Mouse (Mus musculus): ENCODE measurements at regions not wholly inside any gene's neighbourhood (a gene's known extent, or its start where the extent isn't known, plus 50 kb on each side); places are given as distances from the start of the nearest gene placed in this dataset.
A peak's percentile ranks its signal among the peaks of the same experiment; 100 is the strongest.

DNA sequence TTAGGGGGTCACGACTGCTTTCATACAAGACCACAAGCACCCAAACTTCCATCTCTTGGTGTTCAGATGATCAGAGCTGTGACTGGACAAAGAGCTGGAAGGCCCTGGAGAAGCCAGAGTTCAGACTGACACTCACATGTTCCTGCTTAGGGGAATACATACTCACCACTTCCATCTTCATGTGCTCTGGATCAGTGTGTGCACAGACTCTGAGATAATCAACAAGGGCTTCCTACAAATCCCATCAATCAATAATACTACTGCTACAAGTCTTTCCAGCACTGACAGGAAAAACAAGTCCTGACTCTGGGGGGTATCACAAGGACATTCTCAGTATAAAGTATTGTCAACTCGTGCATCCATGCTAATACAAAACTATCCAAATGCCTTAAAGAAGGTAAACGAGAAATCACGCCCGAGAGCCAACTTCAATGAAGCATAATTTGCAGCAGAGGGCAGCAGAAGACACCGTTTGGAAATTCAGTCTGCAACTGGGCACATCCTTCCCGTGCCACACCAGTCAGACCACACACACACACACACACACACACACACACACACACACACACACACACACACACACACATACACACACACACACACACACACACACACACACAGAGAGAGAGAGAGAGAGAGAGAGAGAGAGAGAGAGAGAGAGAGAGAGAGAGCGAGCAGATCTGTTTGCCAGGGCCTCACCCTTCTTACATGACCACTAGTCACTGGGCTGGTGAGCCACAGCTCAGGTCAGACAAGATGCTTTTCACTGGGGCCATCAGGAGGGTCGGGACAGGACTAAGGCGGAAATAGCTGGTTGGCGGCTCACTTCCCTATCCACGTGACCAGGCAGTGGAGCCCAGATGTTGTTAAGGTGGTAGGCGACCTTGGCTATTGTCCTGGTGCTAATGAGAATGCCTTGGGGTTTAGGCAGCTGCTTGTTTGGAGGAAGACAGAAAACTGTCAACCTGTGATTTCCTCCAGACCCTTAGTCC, 75.4 kb upstream of the Foxa2 start:
- H3K27ac ChIP-seq (ENCODE audit: insufficient read depth, low read depth, low read length), result no peak overlapping the region
- WGBS, result 21% methylated on average over 13 of the region's 13 CpGs
- no peaks in the 10 kb centered on the region for H3K27me3 ChIP-seq (ENCODE audit: control insufficient read depth, insufficient read depth, low read length)
- H3K4me1 ChIP-seq (ENCODE audit: control insufficient read depth, insufficient read depth, insufficient read length, low read length), result no peaks in the 10 kb centered on the region
- no peak overlapping the region for H3K4me3 ChIP-seq (ENCODE audit: low read depth, low read length)
- TF ChIP-seq CTCF (IDR thresholded peaks at IDR 0.05; ENCODE audit: extremely low read depth, insufficient read length, insufficient replicate concordance, low read depth, low read length), result peak; percentile 24; the same call in 1 of the 2 replicates
- TF ChIP-seq POLR2A (IDR thresholded peaks at IDR 0.05; ENCODE audit: low read depth, low read length), result no peak
- H3K36me3 ChIP-seq (ENCODE audit: control insufficient read depth, insufficient read depth, low read length), result no peaks in the 10 kb centered on the region

DNA sequence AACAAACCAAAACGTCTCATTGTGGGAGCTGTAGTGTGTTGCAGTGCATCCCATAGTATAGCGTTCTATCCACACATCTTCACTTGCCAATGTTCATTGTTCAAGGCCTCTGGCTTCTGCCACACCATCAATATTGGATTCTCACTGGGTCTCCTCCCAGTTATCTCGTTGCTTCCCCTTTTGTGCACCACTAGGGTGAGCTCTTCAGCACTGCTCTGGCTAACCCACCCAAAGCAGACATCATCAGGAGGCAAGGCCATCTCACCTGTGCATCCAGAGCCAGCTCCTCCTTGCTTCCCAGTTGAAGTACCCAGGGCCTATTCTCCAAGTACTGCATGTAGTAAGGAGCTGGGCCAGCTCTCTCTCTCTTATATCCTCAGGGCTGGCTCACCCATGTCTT, 77.0 kb upstream of the Foxa2 start:
- H3K4me3 ChIP-seq (ENCODE audit: low read depth, low read length), result no peak overlapping the region
- H3K27me3 ChIP-seq (ENCODE audit: control insufficient read depth, insufficient read depth, low read length), result no peaks in the 10 kb centered on the region
- H3K4me1 ChIP-seq (ENCODE audit: control insufficient read depth, insufficient read depth, insufficient read length, low read length), result no peaks in the 10 kb centered on the region
- no peak overlapping the region for H3K27ac ChIP-seq (ENCODE audit: insufficient read depth, low read depth, low read length)
- 43% methylated on average over 3 of the region's 3 CpGs for WGBS
- no peaks in the 10 kb centered on the region for H3K36me3 ChIP-seq (ENCODE audit: control insufficient read depth, insufficient read depth, low read length)
- TF ChIP-seq POLR2A (IDR thresholded peaks at IDR 0.05; ENCODE audit: low read depth, low read length) (no peak), CTCF (IDR thresholded peaks at IDR 0.05; ENCODE audit: extremely low read depth, insufficient read length, insufficient replicate concordance, low read depth, low read length) (no peak)

DNA sequence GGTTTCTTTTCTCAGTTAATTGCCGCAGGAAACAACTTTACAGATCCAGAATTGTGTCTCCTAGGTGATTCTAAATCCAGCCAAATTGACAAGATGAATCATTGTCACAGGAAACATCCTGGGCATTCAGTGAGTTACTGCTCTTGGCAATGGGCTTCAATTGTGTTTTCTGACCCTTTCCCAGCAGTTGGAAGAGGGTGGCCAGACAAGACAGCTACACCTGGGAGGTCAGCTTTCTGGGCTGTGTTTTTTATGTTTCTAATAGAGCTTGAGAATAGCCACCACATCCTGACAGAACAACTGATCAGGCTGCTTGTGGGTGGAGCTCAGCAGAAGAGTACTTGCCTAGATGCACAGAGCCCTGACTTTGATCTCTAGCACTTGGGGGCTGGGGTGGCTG, 87.0 kb upstream of the Foxa2 start:
- no peak overlapping the region for H3K27ac ChIP-seq (ENCODE audit: insufficient read depth, low read depth, low read length)
- no peak overlapping the region for H3K4me3 ChIP-seq (ENCODE audit: low read depth, low read length)
- H3K27me3 ChIP-seq (ENCODE audit: control insufficient read depth, insufficient read depth, low read length), result no peaks in the 10 kb centered on the region
- H3K4me1 ChIP-seq (ENCODE audit: control insufficient read depth, insufficient read depth, insufficient read length, low read length), result no peaks in the 10 kb centered on the region
- 92% methylated on average over 1 of the region's 1 CpGs for WGBS
- no peak for TF ChIP-seq CTCF (IDR thresholded peaks at IDR 0.05; ENCODE audit: extremely low read depth, insufficient read length, insufficient replicate concordance, low read depth, low read length)
- TF ChIP-seq POLR2A (IDR thresholded peaks at IDR 0.05; ENCODE audit: low read depth, low read length), result no peak
- H3K36me3 ChIP-seq (ENCODE audit: control insufficient read depth, insufficient read depth, low read length), result no peaks in the 10 kb centered on the region

DNA sequence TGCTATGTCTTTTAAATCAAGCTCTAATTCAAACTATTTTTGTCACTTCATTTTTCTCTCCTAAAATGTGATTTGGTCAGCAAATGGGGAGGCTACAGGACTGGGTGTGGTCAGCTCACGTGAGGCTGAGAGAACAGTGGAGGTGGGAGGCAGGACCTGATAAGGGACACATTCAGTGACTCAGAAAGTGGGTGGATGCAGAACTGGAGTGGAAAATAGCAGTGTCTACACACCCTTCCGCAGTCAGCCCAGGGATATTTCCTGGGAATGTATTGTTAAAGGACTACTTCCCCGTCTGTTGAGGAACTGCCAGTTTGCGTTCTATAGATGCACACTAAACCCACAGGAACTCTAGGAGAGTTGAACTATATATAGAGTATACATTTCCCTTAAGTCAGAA, 95.2 kb upstream of the Foxa2 start:
- no peaks in the 10 kb centered on the region for H3K36me3 ChIP-seq (ENCODE audit: control insufficient read depth, insufficient read depth, low read length)
- H3K4me1 ChIP-seq (ENCODE audit: control insufficient read depth, insufficient read depth, insufficient read length, low read length), result no peaks in the 10 kb centered on the region
- no peaks in the 10 kb centered on the region for H3K27me3 ChIP-seq (ENCODE audit: control insufficient read depth, insufficient read depth, low read length)
- H3K4me3 ChIP-seq (ENCODE audit: low read depth, low read length), result no peak overlapping the region
- 45% methylated on average over 4 of the region's 4 CpGs for WGBS
- TF ChIP-seq POLR2A (IDR thresholded peaks at IDR 0.05; ENCODE audit: low read depth, low read length) (no peak), CTCF (IDR thresholded peaks at IDR 0.05; ENCODE audit: extremely low read depth, insufficient read length, insufficient replicate concordance, low read depth, low read length) (no peak)
- no peak overlapping the region for H3K27ac ChIP-seq (ENCODE audit: insufficient read depth, low read depth, low read length)

DNA sequence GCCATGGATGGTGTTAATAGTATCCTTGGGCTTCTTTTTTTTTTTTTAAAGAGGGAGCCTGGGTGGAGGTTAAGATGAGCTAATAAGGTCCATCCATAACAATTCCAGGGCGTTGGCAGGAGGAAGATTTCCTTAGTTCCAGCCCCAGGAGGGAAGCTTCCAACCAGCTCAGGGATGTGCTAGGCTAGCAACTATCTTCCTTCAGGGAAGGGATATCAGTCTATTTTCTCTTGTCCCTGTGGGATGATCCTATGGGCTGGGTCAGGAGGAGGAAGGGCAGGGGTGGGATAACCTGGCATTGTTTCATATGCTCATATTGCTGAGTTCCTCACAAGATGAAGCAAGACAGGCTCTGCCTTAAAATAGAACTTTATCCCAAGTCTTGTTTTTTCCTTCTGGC, 98.0 kb upstream of the Foxa2 start:
- H3K36me3 ChIP-seq (ENCODE audit: control insufficient read depth, insufficient read depth, low read length), result no peaks in the 10 kb centered on the region

DNA sequence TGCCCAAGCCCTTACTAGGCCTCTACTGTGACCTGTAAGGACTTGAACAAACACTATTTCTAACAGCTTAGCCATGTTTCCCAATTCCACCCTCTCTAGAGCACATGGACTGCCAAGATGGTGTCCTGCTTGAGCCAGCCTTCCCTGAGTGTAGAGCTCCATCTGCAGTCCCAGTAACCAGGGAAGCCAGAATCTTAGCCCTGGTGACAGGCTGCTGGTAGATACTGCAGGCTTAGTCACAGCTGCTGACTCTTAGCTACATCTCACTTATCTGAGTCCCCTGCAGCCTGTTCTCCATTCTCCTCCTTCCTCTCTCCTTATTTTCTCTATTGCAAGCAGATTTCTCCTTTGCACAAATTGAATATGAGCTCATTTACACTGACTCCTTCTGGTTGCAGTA, 101.5 kb upstream of the Foxa2 start:
- H3K27me3 ChIP-seq (ENCODE audit: control insufficient read depth, insufficient read depth, low read length), result no peaks in the 10 kb centered on the region
- no peak for TF ChIP-seq CTCF (IDR thresholded peaks at IDR 0.05; ENCODE audit: extremely low read depth, insufficient read length, insufficient replicate concordance, low read depth, low read length)
- TF ChIP-seq POLR2A (IDR thresholded peaks at IDR 0.05; ENCODE audit: low read depth, low read length), result no peak

More for the DNA sequence above, 98.0 kb upstream of the Foxa2 start:
- 22% methylated on average over 1 of the region's 1 CpGs for WGBS
- Histone ChIP-seq H3K27me3 (ENCODE audit: control insufficient read depth, insufficient read depth, low read length) (no peaks in the 10 kb centered on the region), H3K4me3 (ENCODE audit: low read depth, low read length) (no peak overlapping the region), H3K27ac (ENCODE audit: insufficient read depth, low read depth, low read length) (no peak overlapping the region), H3K4me1 (ENCODE audit: control insufficient read depth, insufficient read depth, insufficient read length, low read length) (no peaks in the 10 kb centered on the region)
- no peak for TF ChIP-seq CTCF (IDR thresholded peaks at IDR 0.05; ENCODE audit: extremely low read depth, insufficient read length, insufficient replicate concordance, low read depth, low read length)

DNA sequence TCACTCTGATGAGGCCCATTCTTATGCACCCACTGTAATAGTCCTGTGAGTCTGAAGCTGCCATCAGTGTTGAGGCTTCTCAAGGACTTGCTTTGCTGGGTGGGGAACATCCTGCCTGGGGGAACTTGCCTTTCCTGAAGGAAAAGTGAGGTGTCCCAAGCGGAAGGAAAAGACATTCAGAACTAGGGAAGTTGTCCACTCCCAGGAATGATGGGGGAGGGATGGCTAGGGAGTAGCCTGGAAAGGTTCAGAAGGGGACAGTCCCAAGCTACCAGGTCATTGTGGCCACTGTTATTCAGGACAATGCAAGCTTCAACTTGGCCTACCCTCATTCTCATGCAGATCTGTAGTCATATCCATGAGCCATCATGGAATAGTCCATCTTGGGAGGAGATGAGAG, 102.7 kb upstream of the Foxa2 start:
- 94% methylated on average over 1 of the region's 1 CpGs for WGBS
- no peak for TF ChIP-seq POLR2A (IDR thresholded peaks at IDR 0.05; ENCODE audit: low read depth, low read length)
- no peak for TF ChIP-seq CTCF (IDR thresholded peaks at IDR 0.05; ENCODE audit: extremely low read depth, insufficient read length, insufficient replicate concordance, low read depth, low read length)
- H3K27me3 ChIP-seq (ENCODE audit: control insufficient read depth, insufficient read depth, low read length), result no peaks in the 10 kb centered on the region
- H3K27ac ChIP-seq (ENCODE audit: insufficient read depth, low read depth, low read length), result no peak overlapping the region
- no peaks in the 10 kb centered on the region for H3K4me1 ChIP-seq (ENCODE audit: control insufficient read depth, insufficient read depth, insufficient read length, low read length)
- no peaks in the 10 kb centered on the region for H3K36me3 ChIP-seq (ENCODE audit: control insufficient read depth, insufficient read depth, low read length)
- no peak overlapping the region for H3K4me3 ChIP-seq (ENCODE audit: low read depth, low read length)

More for the DNA sequence above, 101.5 kb upstream of the Foxa2 start:
- Histone ChIP-seq H3K4me3 (ENCODE audit: low read depth, low read length) (no peak overlapping the region), H3K36me3 (ENCODE audit: control insufficient read depth, insufficient read depth, low read length) (no peaks in the 10 kb centered on the region), H3K27ac (ENCODE audit: insufficient read depth, low read depth, low read length) (no peak overlapping the region), H3K4me1 (ENCODE audit: control insufficient read depth, insufficient read depth, insufficient read length, low read length) (no peaks in the 10 kb centered on the region)
